Mouse (Mus musculus) neural tube, embryonic 10.5 days (tissue): ENCODE data around the gene Wdr54.

ENCODE experiments used
- DNase-seq: peaks from one replicate; pipeline ENCODE4 v3.0.0-alpha.2; 2017; ENCODE audit warnings: low spot score; ENCODE audit errors: extremely low spot score

Gene Wdr54

DNA sequence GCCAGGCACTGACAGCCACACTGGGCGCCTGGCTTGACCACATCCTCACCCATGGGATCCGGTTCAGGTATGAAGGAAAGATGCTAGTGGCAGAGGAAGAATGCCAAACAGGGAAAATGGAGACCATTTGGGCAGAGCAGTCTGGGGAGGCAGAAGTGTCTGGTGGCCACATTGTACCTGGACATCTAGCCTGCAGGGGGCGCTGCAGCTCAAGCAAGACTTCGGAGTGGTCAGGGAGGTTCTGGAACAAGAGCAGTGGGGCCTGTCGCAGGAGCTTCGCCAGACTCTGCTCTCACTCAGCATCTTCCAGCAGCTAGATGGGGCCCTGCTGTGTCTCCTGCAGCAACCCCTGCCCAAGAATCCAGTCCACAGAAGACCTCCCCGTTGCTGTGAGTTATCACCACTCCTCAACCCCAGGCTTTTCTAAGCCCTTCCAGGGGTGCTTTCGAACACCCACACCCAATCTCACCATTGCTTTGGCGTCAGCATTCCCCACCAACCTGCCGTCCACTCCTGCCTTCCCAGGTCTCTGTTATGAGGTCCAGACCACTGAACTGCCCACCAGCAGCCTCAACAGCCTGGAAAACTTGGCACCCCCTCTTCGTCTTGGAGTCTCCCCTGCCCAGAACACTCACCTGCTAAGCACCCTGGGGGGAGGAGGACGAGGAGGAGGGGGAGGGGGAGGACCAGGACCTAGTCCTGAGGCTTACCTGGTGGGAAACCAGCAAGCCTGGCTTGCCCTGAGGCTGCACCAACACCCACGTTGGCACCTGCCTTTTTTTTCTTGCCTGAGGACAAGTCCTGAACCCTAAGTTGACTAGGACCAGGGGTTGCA lies 48.4 kb downstream of the Wdr54 start:
- DNase-seq, result peak; percentile 85

DNA sequence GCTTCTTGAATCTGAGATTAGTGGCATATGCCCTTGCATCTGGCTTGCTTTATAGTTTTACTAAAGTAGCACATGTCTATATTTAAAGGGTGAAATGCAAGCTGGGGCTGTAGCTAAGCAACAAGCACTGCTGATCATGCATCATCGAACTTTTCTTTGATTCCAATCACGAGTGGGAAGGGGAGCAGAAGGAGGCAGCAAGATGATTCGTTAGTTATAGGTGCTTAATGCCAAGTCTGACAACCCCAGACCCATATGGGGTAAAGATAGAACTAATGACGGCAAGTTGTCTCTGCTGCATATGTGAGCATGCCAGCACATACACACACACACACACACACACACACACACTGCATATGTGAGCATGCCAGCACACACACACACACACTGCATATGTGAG lies 52.0 kb downstream of the Wdr54 start:
- no peak for DNase-seq

DNA sequence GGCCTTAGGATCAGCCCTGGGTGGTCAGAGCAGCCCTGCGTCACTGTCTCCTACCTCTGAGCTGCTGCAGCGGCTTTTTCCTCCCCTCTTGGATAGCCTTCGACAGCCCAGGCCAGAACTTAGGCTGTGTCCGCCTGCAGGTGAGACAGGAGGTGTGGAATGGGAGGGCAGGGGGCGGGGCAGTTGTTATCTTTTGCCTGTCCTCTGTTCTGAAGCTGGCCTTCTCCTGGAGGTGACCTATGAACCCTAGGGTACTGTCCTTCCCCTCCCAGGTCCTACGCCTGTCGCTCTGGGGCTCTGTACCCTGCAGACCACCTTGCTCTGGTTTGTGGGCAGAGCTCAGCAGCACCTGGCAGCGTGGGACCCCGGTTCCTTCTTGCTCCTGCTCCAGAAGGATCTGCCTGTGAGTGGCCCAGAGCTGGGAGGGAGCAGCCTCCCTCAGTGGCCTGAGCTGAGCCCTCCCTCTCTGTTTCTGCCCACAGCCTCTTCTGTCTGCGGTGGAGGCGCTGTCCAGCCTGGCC lies 53.0 kb downstream of the Wdr54 start:
- DNase-seq, result no peak

DNA sequence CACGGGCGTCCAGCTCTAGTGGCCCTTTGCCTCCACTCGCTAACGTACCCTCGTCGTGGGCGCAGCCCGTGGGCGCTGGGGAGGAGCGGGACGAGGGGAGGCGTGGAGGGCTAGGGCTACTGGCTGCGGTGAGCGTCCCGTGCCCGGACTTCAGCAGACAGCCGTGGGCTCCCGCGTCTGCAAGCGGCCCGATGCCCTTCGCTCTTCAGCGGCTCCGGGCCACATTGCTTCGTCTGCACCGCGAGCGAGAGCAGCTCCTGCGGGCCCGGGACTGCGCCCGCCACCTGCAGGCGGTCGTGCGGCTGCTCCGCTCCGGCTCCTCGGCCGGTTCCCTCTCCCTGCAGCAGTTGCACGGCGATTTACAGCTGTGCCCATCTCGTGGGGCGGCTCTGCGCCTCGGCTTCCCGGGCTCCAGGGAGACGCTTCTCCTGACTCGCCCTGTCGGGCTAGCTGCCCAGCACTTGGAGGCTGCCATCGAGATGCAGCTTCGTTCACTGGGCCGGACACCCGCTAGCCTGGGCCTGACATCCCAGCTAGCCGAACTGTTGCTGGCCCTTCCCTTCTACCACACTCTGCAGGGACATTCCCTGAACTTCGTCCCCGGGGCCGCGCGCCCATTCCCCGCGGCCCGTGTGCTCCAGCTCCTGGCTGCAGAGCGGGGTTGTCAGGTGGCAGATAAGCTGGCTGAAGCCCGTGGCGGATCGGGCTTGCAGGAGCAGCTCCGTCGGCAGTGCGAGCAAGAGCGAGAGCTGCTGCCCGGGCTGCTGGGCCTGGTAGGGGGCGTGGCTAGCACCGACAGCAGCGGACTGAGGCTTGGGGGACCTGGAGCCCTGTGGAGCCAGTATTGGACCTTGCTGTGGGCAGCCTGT lies 54.3 kb downstream of the Wdr54 start:
- DNase-seq, result peak; percentile 76

DNA sequence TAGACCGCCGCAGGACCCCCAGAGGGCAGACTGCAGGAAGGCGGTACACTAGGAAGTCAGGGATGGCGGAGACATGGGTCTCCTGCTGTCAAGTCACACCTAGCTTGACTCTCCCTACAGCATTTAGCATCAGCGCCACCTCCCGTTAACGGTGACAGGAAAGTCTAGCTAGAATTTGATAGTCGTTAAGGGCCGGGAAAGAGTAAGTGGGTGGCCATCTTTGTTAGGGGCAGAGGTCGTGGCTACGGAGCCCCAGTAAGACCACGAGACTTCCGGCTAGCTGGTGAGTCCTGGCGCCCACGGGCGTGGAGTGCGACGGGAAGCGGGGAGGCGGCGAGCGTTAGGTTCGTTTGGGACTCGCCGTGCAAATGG lies 54.9 kb downstream of the Wdr54 start, which contains the start of the genes Ccdc142 and Gm42688:
TSS of gene Ccdc142 (plus strand) at position 286 of the 372 bp plus-strand sequence.
TSS of gene Gm42688 (plus strand) at position 302 of the 372 bp plus-strand sequence.
- DNase-seq, result no peak
